Mouse (Mus musculus): ENCODE results near the gene Zpld1. TPM values are rescaled to one million over a fixed set of nuclear protein-coding genes. Genes with fewer than 3 reads are reported as not detected.

The Zpld1 gene
- polyA plus RNA-seq, 1 experiment from 2014 or later = 0.15 TPM

DNA sequence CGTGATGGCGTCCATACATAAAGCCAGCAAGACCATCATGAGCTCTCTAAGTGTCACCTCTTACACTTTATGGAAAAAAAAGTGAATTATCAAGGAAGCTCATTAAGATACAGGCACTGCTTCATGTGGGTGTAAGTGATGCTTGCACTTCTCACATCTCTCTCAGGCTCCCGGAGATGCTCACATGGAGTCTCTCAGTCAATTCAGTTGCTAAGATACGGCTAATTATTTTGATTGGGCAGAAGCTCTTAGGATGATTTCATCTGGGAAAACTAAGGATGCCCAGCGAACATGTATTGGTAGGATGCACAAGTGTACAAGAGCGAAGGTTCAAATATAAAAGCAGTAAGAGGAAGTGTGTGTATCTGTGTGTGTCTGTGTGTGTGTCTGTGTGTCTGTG is 38.1 kb downstream of the Zpld1 start:
- Histone ChIP-seq H3K9me3 (ENCODE audit: control insufficient read depth, low read length) (no peaks in the 10 kb centered on the region), H3K36me3 (ENCODE audit: control insufficient read depth, insufficient read depth, low read length) (no peaks in the 10 kb centered on the region), H3K4me3 (ENCODE audit: low read length) (no peak overlapping the region), H3K4me2 (ENCODE audit: low read depth, low read length) (no peak overlapping the region), H3K9ac (ENCODE audit: low read length) (no peak overlapping the region), H3K4me1 (replicated peaks; ENCODE audit: control insufficient read depth, insufficient read depth, low read length) (no peaks in the 10 kb centered on the region), H3K27me3 (ENCODE audit: control insufficient read depth, insufficient read depth, low read depth, low read length) (no peaks in the 10 kb centered on the region), H3K27ac (ENCODE audit: low read length) (no peak overlapping the region)
- no peak for ATAC-seq (ENCODE audit: low read depth)
- WGBS = 90% methylated on average over 6 of the region's 6 CpGs

DNA sequence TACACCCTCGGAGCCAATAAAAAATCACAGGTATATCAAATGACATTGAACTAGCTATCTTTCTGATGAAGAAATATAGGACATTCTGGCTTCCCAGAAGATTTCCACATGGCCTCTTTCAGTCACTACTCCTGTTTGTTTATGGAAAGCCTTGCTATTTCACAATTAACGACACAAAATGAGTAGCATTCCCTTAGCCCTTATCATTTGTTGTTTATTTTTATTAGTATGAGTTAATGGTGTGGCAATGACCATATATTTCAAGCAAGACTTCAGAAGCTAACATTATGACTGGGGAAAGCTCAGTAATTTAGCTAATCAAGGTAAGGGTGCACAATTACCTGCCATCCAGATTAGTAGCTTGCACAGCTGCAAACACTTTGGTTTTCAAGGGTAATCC is 56.8 kb downstream of the Zpld1 start:
- H3K36me3 ChIP-seq (ENCODE audit: control insufficient read depth, insufficient read depth, low read length) = no peaks in the 10 kb centered on the region

GRCm38 (mm10) chr16:55228995-55229622 is 68.7 kb downstream of the Zpld1 start:
- H3K9me3 ChIP-seq (ENCODE audit: control insufficient read depth, low read length) = no peaks in the 10 kb centered on the region
- H3K27ac ChIP-seq (ENCODE audit: low read length) = peak overlapping the region; percentile 28
- H3K4me1 ChIP-seq (replicated peaks; ENCODE audit: control insufficient read depth, insufficient read depth, low read length) = no peaks in the 10 kb centered on the region; the same call in 1 of the 2 replicates
- no peak overlapping the region for H3K9ac ChIP-seq (ENCODE audit: low read length)
- no peaks in the 10 kb centered on the region for H3K27me3 ChIP-seq (ENCODE audit: control insufficient read depth, insufficient read depth, low read depth, low read length)
- 37% methylated on average over 1 of the region's 1 CpGs for WGBS
- no peak overlapping the region for H3K4me2 ChIP-seq (ENCODE audit: low read depth, low read length)
- ATAC-seq (ENCODE audit: low read depth) = peak; percentile 97
- no peak overlapping the region for H3K4me3 ChIP-seq (ENCODE audit: low read length)
- H3K36me3 ChIP-seq (ENCODE audit: control insufficient read depth, insufficient read depth, low read length) = no peaks in the 10 kb centered on the region

More for the DNA sequence above, 56.8 kb downstream of the Zpld1 start:
- Histone ChIP-seq H3K27me3 (ENCODE audit: control insufficient read depth, insufficient read depth, low read depth, low read length) (no peaks in the 10 kb centered on the region), H3K4me2 (ENCODE audit: low read depth, low read length) (no peak overlapping the region), H3K9ac (ENCODE audit: low read length) (no peak overlapping the region), H3K4me3 (ENCODE audit: low read length) (no peak overlapping the region), H3K4me1 (replicated peaks; ENCODE audit: control insufficient read depth, insufficient read depth, low read length) (no peaks in the 10 kb centered on the region), H3K9me3 (ENCODE audit: control insufficient read depth, low read length) (no peaks in the 10 kb centered on the region), H3K27ac (ENCODE audit: low read length) (no peak overlapping the region)
- ATAC-seq (ENCODE audit: low read depth) = peak; percentile 54; the same call in 1 of the 2 replicates
- WGBS = 42% methylated on average over 2 of the region's 2 CpGs

DNA sequence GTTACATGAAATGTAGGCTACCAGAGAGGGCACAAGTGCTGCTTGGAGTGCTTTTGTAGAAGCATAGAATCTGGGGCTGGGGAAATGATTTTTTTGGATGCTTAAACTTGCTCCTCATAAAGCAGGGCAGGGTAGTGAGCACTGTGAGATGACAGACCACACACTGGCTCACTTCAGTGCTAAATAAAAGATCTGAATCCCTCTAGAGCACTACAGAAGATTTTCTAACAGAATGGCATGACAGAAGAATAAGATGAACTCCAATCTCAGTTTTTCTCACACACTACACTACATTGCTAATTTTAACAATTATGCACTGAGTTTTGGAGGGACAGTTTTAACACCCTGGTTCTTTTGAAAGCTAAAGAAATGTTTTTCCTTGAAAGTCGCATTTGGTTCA is 93.8 kb downstream of the Zpld1 start:
- no peak overlapping the region for H3K27ac ChIP-seq (ENCODE audit: low read length)
- H3K9me3 ChIP-seq (ENCODE audit: control insufficient read depth, low read length) = no peaks in the 10 kb centered on the region
- no peak overlapping the region for H3K9ac ChIP-seq (ENCODE audit: low read length)
- H3K36me3 ChIP-seq (ENCODE audit: control insufficient read depth, insufficient read depth, low read length) = no peaks in the 10 kb centered on the region
- WGBS = 77% methylated on average over 1 of the region's 1 CpGs
- H3K4me2 ChIP-seq (ENCODE audit: low read depth, low read length) = no peak overlapping the region
- no peaks in the 10 kb centered on the region for H3K4me1 ChIP-seq (replicated peaks; ENCODE audit: control insufficient read depth, insufficient read depth, low read length)
- no peaks in the 10 kb centered on the region for H3K27me3 ChIP-seq (ENCODE audit: control insufficient read depth, insufficient read depth, low read depth, low read length)
- ATAC-seq (ENCODE audit: low read depth) = no peak
- no peak overlapping the region for H3K4me3 ChIP-seq (ENCODE audit: low read length)

DNA sequence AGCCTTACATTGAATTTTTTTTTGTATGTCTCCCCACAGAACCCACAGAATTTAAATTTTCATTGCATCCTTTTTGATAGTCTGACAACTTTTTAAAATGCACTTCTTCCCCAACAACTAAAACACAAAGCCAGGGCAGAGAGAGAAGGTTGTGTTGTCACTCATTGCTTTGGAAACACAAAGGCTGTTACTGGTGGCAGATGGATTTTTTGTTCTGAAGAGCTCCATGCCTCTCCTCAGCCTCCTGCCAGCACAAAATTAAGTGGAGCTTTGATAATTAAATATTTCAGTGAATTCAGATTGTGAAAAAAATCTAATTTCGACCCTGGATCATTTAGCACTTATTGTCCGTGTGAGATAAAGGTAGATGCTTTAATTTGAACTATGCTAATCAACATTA is 107.4 kb downstream of the Zpld1 start:
- ATAC-seq (ENCODE audit: low read depth) = no peak
- 79% methylated on average over 2 of the region's 2 CpGs for WGBS
- H3K27ac ChIP-seq (ENCODE audit: low read length) = no peak overlapping the region
- H3K9me3 ChIP-seq (ENCODE audit: control insufficient read depth, low read length) = no peaks in the 10 kb centered on the region
- H3K4me3 ChIP-seq (ENCODE audit: low read length) = no peak overlapping the region
- no peak overlapping the region for H3K9ac ChIP-seq (ENCODE audit: low read length)
- H3K4me2 ChIP-seq (ENCODE audit: low read depth, low read length) = no peak overlapping the region
- H3K27me3 ChIP-seq (ENCODE audit: control insufficient read depth, insufficient read depth, low read depth, low read length) = no peaks in the 10 kb centered on the region
- no peaks in the 10 kb centered on the region for H3K36me3 ChIP-seq (ENCODE audit: control insufficient read depth, insufficient read depth, low read length)
- H3K4me1 ChIP-seq (replicated peaks; ENCODE audit: control insufficient read depth, insufficient read depth, low read length) = no peaks in the 10 kb centered on the region

DNA sequence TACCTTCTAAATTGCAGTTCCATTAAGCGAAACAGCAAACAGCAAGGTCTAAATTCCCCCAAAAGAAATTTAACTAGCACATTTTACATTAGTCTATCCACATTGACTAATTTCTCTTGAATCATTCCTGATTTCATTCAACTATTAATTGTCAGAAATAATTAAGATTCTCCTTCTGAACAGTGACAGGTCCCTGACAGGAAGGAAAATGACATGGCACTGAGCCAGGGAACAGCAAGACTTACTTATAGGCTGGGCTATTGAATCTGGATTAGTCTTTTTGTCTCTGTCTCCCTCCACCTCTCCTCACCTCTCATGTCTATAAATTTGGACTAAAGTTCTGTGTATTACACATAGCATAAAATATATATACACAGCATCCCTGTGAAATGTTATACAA is 112.4 kb downstream of the Zpld1 start:
- H3K9ac ChIP-seq (ENCODE audit: low read length) = no peak overlapping the region
- WGBS = 80% methylated on average over 1 of the region's 1 CpGs
- no peaks in the 10 kb centered on the region for H3K36me3 ChIP-seq (ENCODE audit: control insufficient read depth, insufficient read depth, low read length)
- no peak overlapping the region for H3K4me3 ChIP-seq (ENCODE audit: low read length)
- H3K27me3 ChIP-seq (ENCODE audit: control insufficient read depth, insufficient read depth, low read depth, low read length) = no peaks in the 10 kb centered on the region
- no peak overlapping the region for H3K4me2 ChIP-seq (ENCODE audit: low read depth, low read length)
- no peaks in the 10 kb centered on the region for H3K9me3 ChIP-seq (ENCODE audit: control insufficient read depth, low read length)
- H3K27ac ChIP-seq (ENCODE audit: low read length) = no peak overlapping the region
- H3K4me1 ChIP-seq (replicated peaks; ENCODE audit: control insufficient read depth, insufficient read depth, low read length) = no peaks in the 10 kb centered on the region
- ATAC-seq (ENCODE audit: low read depth) = no peak
